Mouse (Mus musculus) megakaryocyte-erythroid progenitor cell, adult 5-6 weeks (primary cell): ENCODE data around the gene Slc44a2. TPM values are rescaled to one million over a fixed set of nuclear protein-coding genes. Genes with fewer than 3 reads are reported as not detected.
A peak's percentile ranks its signal among the peaks of the same experiment; 100 is the strongest.
"Not testable (repeated sequence)": the region's sequence is repeated elsewhere in the genome, so short reads cannot be mapped to it uniquely, and the experiment has no call there.

Experiments
- ATAC-seq: replicated peaks from 2 replicates; pipeline ENCODE4 v1.8.0; 2016; ENCODE audit warnings: mild to moderate bottlenecking, inconsistent platforms; ENCODE audit not compliant: severe bottlenecking, poor library complexity, low FRiP score, low TSS enrichment
- total RNA-seq, 2 experiments: library from RNA; stranded (forward) in 1 of 2; stranded (reverse) in 1 of 2; fragments of 200-1000, 215-1000 nt in 1 of 2; fragments of >200 nt in 1 of 2; fragmentation: Nextera tagmentation in 1 of 2; gene quantifications; 2 replicates each; pipeline ENCODE4 v1.2.3; 2014 to 2017

Gene Slc44a2
- total RNA-seq, 2 experiments from 2014 or later = 22.6 to 30.7 TPM

DNA sequence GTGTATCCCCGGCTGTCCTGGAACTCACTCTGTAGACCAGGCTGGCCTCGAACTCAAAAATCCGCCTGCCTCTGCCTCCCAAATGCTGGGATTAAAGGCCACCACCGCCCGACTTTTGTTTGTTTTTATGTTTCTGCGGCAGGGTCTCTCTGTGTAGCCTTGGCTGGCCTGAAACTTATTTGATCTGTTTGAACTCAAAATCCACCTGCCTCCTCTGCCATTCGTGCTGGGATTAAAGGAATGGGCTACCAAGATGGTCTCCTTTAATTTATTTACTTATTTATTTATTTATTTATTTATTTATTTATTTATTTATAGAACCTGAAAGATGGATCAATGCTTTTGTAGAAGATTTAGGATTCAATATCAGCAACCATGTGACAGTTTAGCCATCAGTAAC lies 28.6 kb upstream of the Slc44a2 start:
- not testable (repeated sequence) for ATAC-seq

DNA sequence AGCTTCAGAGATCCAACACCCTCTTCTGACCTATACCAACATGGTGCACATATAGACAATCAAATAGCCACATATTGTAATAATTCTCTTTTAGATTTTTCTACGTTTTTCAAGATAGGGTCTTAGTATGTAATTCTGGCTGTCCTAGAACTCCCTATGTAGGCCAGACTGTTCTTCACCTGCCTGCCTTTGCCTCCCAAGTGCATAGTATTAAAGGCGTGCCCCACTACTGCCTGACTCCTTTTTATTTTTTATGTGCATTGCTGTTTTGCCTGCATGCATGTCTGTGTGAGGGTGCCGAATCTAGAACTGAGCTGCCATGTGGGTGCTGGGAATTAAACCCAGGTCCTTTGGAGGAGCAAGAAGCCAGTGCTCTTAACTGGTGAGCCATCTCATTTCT lies 28.2 kb upstream of the Slc44a2 start:
- no peak for ATAC-seq

DNA sequence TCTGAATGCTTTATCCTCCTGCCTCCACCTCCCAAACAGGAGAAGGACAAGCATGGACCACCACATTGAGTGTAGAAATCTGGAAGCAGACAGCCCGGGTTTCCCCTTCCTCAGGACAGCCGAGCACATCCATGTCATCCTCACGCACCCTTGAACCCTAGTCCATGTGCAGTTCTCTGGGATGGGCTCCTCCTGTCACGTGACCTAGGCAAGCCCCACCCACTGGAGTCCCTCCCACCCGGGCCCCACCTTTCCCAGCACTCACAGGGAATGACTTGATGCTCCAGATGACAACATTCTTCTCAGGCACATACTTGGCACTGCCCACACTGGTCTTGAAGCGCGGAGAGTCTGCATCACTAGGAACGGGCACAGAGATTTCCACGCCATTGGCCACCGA lies 21.5 kb upstream of the Slc44a2 start:
- ATAC-seq = no peak

DNA sequence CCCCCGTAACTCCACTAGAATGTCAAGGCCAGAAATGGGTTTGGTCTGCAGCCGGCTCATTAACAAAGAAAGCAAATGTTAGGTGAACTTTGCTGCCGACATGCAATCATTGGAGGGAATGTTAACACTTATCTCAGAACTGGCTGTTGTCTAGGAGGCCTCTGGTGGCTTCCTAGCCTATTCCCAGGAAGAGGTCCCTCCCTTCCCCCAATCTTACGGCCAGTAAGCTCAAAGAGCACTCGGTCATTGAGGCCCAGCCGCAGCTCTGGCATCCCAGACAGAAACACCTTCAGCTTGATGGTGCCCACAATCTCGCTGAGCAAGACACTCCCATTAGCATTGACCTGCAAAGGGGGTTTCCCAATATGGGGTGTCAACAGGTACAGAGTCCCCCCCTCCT lies 15.4 kb upstream of the Slc44a2 start:
- ATAC-seq = no peak

DNA sequence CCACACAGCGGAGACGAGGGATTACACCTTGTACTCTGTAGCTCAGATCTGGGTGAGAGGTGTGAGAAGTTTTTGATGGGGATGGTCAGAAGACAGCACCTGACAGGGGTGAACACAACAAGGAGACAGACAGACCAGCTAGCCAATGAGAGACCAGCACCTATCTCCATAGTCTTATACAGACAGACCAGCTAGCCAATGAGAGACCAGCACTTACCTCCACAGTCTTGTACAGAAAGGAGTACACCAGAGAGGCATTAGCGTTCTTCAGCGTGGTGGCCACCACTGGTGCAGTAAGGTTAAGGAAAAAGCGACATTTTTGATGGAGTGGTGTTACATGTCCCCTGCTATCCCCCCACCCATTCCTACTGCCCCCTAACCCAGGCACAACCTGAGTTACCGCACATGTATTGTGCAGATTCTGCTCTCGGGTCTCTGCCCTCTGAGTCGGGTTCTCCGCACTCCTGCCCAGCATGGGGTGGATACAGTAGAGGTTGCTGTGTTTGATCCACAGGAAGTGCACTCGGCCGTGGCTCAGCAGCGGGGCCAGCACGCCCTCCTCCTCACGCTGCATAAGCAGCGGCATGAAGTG lies 11.3 kb upstream of the Slc44a2 start:
- peak; percentile 83 for ATAC-seq

DNA sequence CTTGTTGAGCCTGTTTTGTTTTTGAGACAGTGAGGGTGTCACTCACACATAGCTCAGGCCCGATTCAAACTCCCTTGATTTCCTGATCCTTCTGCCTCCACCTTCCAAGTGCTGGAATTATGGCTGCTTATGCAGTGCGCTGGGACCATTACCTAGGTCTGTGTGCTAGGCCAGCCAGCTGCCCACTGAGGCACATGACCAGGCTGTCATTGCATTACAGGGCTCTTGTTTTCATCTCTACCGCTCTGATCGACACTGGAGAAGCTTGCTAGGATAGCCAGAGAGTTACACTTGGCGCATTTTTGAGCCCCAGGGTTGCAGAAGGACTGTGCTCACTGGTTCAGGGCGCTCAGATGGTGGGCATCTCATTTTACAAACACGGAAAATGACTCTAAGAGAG lies 8.8 kb upstream of the Slc44a2 start:
- no peak for ATAC-seq

DNA sequence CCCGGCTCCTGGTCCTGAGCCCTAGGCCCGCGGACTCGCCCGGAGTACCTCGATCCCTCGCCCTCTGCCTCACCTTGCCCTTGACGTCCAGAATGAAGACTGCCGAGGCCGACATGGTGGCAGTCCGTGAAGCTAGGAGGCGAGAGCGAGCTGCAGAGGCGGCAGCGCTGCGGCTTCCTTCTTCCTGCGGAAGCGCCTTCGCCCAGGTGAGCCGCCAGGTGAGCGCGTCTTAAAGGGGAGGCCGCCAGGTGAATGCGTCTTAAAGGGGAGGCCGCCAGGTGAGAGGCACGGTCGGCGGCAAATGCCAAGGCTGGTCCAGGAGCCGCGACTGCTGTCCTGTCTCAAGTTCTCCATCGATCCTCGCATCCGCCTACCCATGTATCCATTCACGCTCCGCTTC lies 8.4 kb upstream of the Slc44a2 start, which contains the start of gene Ap1m2:
TSS of gene Ap1m2 (minus strand) at position 204 of the 400 bp plus-strand sequence.
- ATAC-seq = no peak

DNA sequence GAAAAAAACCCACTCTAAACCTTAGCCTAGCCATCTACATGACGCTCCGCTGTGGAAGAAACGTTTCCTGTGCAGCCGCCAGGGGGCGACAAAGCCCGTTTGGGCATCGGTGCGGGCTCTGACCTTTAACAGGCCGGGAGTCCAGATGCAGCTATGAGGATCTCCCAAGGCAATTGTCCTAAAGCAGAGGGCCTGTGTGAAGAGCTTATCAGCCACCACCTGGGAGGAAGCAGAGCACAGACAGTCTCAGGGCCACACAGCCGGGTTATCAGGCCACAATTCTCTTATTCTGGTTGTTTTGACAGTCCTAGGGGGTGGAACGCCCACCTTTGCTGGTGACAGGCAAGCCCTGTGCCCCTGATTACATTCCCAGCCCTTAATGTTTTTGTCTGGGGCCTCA lies 7.1 kb upstream of the Slc44a2 start:
- ATAC-seq = peak; percentile 94

DNA sequence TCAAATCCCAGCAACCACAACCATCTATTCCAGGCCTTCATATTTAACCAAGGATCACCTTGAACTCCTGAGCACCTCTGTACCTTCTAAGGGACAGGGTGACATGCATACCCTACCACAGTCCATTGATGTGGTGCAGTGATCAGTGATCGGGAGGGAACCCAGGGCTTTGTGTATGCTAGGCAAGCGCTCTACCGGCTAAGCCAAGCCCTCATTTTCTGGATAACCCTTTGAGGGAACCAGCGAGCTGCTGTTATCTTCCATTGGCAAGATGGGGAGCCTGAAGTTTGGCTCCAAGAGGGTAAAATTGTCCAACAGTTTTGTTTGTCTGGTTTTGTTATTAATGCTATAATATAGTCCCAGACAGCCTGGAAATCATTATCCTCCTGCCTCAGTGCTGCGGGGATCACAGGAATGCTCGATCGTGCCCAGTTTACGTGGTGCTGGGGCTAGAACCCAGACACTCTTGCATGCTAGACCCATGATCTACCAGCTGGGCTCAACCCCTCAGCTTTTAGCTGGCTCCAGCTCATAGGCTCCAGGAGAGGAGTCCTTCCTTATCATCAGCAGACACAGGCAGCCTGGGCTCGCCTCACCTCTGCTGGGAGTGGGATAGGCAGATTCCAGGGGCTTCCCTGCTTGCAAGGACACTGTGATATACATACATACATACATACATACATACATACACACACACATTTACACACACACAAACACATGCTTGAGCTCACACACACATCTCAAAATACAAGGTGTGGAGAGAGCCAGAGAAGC lies 5.9 kb upstream of the Slc44a2 start:
- peak; percentile 71 for ATAC-seq

DNA sequence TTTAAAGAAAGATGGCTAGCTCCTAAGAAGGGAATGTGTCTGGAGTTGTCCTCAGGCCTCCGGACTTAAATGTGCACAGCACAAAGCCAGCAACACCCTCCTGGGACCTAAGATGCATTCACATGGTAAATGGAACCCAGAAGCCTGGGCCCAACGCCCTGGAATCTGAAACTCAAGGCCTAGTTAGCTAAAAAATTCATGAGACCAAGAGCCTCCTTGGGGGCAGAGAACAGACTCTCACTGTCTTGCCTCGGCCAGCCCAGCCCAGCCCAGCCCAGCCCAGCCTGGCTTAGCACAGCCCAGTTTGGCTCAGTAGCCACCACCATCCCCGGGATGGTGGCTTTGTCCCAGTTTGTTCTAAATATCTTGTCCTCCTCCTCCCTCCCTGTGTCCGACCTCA lies 5.1 kb upstream of the Slc44a2 start:
- ATAC-seq = no peak

DNA sequence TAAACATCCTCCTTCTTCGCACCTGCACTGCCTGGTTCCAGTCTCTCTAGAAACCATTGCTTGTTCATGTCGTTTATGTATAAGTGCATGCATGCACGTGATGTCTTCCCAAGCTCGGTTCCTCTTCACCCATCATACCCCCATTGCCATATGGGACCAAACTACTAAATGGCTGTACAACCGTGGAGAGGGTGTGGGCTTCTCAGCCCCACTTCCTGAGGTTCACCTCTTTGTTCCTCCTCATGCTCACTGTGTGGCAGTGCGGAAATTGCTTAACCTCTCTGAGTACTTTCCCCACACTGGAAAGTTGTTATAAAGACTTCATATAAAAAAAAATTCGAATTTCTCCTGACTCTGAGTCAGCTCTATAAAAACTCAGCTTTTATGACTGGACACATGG lies 3.8 kb upstream of the Slc44a2 start:
- ATAC-seq = no peak

DNA sequence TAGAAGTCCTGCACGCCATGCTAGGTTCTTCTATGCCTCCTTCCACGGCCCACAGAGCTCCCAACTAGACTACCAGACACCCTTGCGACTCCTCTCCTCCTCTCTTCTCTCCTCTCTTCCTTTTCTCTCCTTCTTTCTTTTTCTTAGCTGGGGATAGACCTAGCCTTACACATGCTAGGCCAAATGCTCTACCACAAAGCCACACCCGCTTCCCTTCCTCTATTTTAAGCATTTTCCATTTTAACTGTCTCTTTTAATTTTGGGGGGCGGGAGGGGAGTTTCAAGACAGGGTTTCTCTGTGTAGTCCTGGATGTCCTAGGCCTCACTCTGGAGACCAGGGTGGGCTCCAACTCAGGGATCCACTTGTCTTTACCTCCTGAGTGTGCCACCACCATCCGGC lies 1.7 kb upstream of the Slc44a2 start:
- no peak for ATAC-seq

DNA sequence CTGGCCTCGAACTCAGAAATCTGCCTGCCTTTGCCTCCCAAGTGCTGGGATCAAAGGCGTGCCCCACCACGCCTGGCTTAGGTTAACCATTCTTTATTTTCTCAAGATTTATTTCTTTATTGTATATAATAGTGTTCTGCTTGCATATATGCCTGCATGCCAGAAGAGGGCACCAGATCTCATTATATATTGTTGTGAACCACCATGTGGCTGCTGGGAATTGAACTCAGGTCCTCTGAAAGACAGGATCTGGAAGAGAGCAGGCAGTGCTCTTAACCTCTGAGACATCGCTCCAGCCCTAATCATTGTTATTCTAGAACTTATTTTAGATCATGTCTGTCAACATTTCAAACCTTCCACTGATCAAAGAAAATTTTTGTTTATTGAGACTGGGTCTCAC lies 995 bp upstream of the Slc44a2 start:
- no peak for ATAC-seq

DNA sequence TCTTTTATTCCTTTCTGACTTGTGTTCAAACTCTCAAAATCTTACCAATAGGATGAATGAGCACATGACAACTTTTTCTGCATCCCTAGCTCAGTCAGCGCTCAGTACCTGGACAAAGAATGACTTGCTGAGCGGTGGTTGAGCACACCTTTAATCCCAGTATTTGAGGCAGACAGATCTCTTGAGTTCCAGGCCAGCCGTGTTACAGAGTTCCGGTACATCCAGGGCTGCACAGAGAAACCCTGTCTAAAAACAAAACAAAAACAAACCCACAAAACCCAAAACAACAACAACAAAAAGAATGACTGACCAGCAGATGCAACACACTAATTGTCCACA lies 249 bp upstream of the Slc44a2 start:
- ATAC-seq = no peak

DNA sequence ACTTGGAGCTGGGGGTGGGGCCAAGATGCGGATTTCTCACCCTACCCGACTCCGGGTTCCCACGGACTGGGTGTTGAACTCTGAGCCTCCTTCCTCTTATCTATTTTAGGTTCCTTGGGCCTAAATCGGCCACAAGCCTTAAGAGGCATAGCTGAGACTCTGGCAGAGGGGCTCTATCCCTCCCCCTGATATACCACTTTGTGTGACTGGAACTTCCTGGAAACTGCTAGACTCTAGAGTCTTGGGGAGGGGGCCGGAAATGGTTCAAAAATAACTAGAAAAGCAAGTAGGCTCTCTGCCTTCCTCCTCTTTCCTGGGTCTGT lies 976 bp downstream of the Slc44a2 start:
- no peak; the same call in none of the 2 replicates for ATAC-seq

DNA sequence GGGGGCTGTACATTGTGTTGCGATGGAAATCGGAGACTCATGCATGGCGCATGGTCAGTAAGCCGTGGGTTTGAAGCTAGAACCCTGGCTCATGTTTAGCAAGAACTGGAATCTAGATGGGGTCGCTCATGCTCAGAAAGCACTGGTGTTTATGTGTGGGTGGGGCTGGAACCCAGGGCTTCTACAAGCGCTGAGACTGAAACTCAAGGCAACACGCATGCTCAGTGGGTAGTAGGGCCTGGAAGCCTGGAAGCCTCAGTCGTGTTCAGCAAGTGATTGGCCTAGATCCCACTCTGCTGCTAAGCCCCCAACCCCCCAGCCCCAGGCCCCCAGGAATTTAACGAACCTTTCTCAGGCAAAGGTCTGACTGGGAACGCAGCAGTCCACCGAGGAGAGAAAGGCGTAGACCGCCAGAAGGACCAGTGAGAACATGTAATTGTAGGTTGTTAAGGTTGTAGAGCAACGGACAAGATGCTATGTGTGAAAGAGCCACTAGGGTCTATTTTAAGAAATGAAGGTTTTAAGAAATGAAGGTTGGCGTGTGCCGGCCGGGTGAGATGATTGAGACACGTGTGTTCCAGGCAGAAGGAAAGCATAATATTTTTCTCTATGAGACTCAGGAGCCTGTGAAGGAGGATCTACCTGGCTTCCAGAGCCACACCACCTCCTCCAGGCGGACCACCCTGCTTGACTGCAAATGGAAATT lies 1.9 kb downstream of the Slc44a2 start:
- no peak for ATAC-seq

DNA sequence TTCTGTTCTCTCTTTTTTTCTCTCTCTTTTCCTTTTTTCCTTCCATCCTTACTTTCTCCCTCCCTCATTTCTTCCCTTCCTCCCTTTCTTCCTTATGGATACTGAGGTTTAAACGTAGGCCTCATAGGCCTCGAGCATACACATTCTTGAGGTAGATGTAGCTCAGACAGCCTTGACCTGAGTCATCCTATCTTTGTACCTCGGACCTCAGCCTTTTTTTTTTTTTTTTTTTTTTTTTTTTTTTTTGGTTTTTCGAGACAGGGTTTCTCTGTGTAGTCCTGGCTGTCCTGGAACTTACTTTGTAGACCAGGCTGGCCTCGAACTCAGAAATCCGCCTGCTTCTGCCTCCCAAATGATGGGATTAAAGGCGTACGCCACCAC lies 2.4 kb downstream of the Slc44a2 start:
- not testable (repeated sequence) for ATAC-seq

DNA sequence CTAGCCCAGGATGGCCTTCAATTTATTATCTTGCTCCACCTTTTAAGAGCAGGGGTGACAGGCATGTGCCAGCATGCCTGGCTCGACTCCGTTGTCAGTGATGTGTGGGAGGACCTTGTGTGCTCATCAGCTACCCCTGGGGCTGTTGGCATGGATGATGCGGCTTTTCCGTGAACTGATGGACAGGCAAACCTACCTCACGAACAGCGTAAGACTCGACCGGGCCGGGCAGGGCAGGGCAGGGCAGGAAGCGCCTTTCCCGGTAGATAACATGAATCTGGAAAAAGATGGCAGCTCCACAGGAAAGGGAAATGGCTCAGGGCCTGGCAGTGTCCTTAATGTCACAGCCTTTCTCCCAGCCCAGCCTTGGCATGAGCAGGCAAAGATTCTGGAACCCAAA lies 3.8 kb downstream of the Slc44a2 start:
- ATAC-seq = no peak

DNA sequence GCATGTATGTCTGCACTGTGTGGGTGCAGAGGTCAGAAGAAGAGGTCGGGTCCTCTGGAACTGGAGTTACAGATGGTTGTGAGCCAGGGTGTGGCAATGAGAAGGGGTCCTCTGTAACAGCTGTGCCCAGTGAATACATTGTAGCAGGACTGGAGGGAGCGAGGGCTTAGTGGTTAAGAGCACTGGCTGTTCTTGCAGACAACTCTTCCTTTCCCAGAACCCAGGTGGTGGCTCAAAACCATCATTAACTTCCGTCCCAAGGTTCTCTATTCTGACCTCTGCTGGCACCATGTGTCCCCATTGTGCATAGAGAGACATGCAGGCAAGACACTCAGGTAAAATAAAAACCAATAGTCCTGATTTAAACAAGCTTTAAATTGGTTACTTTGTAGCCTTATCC lies 7.1 kb downstream of the Slc44a2 start:
- no peak for ATAC-seq

DNA sequence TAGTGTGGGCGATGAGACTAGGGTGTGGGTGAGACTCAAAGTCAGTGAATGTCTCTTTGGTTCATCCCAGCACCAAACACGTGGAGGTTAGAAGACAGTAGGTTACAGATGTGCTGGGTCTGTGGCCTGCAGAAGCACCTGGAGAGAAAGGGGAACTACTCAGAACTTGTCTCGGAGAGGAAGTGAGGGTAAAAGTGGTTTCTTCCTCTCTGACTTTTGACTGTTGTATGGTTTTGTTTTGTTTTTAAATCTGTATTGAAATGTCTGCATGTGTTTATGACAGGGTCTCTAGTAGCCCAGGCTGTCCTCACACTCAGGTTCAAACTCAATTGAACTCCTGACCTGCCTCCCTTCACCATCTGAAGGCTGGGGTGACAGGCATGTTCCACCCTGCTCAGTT lies 7.5 kb downstream of the Slc44a2 start:
- peak; percentile 25; the same call in 1 of the 2 replicates for ATAC-seq

DNA sequence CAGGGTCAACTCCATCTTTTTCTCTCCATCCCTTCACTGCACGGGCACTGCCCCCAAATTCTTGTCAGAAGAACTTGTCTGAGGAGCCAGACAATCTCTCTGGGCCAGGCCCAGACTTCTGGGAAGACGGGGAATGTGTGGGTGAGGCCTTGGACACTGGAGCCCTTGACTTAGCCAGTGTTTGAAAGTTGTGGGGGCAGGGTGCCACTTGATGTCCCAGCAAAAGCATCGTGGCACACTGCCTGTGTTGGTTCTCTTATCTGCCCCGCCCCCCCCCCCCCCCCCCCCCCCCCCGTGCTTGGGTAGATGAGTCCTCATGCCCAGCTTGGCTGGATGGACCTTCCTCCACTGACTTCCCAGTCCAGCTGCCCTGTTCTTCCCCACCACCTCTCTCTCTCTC lies 8.5 kb downstream of the Slc44a2 start:
- no peak for ATAC-seq
